Mouse (Mus musculus) ES-Bruce4 (cell line): Measurements from ENCODE around the gene B9d2. TPM values are rescaled to one million over a fixed set of nuclear protein-coding genes. Genes with fewer than 3 reads are reported as not detected.
A peak's percentile ranks its signal among the peaks of the same experiment; 100 is the strongest.

Experiments
- H3K27ac ChIP-seq: 2 replicates; pipeline ENCODE4 v1.5.1; 2012; ENCODE audit warnings: low read length, inconsistent platforms; ENCODE audit not compliant: insufficient read depth
- H3K27me3 ChIP-seq: 2 replicates; pipeline ENCODE4 v1.6.1; 2012; ENCODE audit warnings: mild to moderate bottlenecking, low read length, inconsistent platforms; ENCODE audit not compliant: control insufficient read depth, poor library complexity, insufficient read depth, severe bottlenecking
- H3K36me3 ChIP-seq: 2 replicates; pipeline ENCODE4 v1.6.1; 2012; ENCODE audit warnings: inconsistent platforms, mild to moderate bottlenecking, low read length, moderate library complexity; ENCODE audit not compliant: control insufficient read depth, poor library complexity, insufficient read depth, severe bottlenecking
- H3K4me1 ChIP-seq: one replicate; pipeline ENCODE4 v1.8.1; 2011; ENCODE audit warnings: low read length; ENCODE audit not compliant: control insufficient read depth, insufficient read depth
- H3K4me3 ChIP-seq: 2 replicates; pipeline ENCODE4 v1.5.1; 2011; ENCODE audit warnings: low read depth, mild to moderate bottlenecking, low read length
- H3K9ac ChIP-seq: 2 replicates; pipeline ENCODE4 v1.6.1; 2012; ENCODE audit warnings: low read depth, mild to moderate bottlenecking, inconsistent platforms; ENCODE audit not compliant: poor library complexity, severe bottlenecking
- H3K9me3 ChIP-seq: replicated peaks from 2 replicates; pipeline ENCODE4 v1.6.1; 2012; ENCODE audit warnings: mild to moderate bottlenecking, low read length, inconsistent platforms; ENCODE audit not compliant: control insufficient read depth, poor library complexity, insufficient read depth, severe bottlenecking
- CTCF ChIP-seq: IDR thresholded peaks from one replicate; pipeline ENCODE4 v1.8.1; 2011; ENCODE audit warnings: low read depth, low read length
- EP300 ChIP-seq: IDR thresholded peaks from 2 replicates; pipeline ENCODE4 v1.6.1; 2011; ENCODE audit warnings: low read depth, low read length; ENCODE audit not compliant: insufficient read depth
- POLR2A ChIP-seq: IDR thresholded peaks from one replicate; pipeline ENCODE4 v1.8.1; 2011; ENCODE audit warnings: low read length; ENCODE audit not compliant: insufficient read depth
- polyA plus RNA-seq: library from polyadenylated mRNA; stranded (reverse); fragments of >200 nt; gene quantifications from 2 replicates; pipeline ENCODE4 v1.2.4, GENCODE M21; 2011; ENCODE audit warnings: low read depth; ENCODE audit not compliant: missing spikeins, insufficient read depth, insufficient read length

Gene B9d2
- polyA plus RNA-seq, 1 experiment, result 15.2 TPM

DNA sequence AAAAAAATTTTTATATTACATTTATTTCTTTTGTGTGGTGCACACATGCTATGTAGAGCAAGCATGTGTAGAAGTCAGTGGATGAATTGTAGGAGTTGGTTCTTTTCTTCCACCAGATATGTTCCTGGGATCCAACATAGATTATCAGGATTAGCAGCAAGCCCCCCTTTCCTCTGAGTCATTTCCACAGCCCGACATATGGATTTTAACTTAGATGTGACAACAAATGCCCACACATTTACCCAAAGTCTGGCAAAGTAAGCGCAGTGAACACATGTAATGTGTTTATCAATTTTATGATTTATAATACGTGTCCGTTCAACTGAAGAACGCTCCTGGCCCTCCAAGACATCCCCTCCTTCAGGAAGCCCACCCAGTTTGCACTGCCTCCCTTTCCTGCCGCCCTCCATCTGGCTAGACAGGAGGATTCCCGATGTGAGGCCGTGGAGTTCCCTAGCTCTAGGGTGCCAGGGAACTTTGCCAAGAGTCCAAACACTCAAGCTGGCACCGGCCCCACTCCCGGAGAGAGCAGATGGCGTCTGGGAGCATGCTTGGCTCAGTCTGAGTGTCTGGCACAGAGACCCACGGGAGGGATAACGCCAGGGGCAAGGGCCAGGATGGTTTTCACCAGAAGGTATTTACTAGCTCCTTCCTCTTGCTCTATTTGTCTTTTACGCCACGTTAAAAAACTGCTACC lies 4.3 kb upstream of the B9d2 start:
- H3K9ac ChIP-seq, result no peak overlapping the region
- no peak overlapping the region for H3K27ac ChIP-seq
- H3K9me3 ChIP-seq, result no peaks in the 10 kb centered on the region
- no peaks in the 10 kb centered on the region; the same call in 1 of the 2 replicates for H3K27me3 ChIP-seq
- no peak overlapping the region for H3K4me3 ChIP-seq
- H3K4me1 ChIP-seq, result peaks cover 3% of the 10 kb centered on the region
- TF ChIP-seq EP300 (no peak), CTCF (no peak), POLR2A (no peak)
- no peaks in the 10 kb centered on the region for H3K36me3 ChIP-seq

GRCm38 (mm10) chr7:25677013-25677412 lies 3.6 kb upstream of the B9d2 start:
- no peak overlapping the region for H3K4me3 ChIP-seq
- no peaks in the 10 kb centered on the region; the same call in 1 of the 2 replicates for H3K27me3 ChIP-seq
- TF ChIP-seq CTCF (no peak), EP300 (no peak), POLR2A (no peak)
- H3K9me3 ChIP-seq, result no peaks in the 10 kb centered on the region
- H3K4me1 ChIP-seq, result peaks cover 2% of the 10 kb centered on the region
- no peak overlapping the region for H3K27ac ChIP-seq
- no peaks in the 10 kb centered on the region for H3K36me3 ChIP-seq
- no peak overlapping the region for H3K9ac ChIP-seq

GRCm38 (mm10) chr7:25679971-25680370 lies 609 bp upstream of the B9d2 start:
- H3K36me3 ChIP-seq, result no peaks in the 10 kb centered on the region
- H3K4me3 ChIP-seq, result no peak overlapping the region
- no peak overlapping the region for H3K27ac ChIP-seq
- H3K9me3 ChIP-seq, result no peaks in the 10 kb centered on the region
- TF ChIP-seq EP300 (no peak), CTCF (peak; percentile 58)
- H3K9ac ChIP-seq, result peak overlapping the region; percentile 61; the same call in 1 of the 2 replicates
- no peaks in the 10 kb centered on the region for H3K27me3 ChIP-seq
- peaks cover 7% of the 10 kb centered on the region for H3K4me1 ChIP-seq

DNA sequence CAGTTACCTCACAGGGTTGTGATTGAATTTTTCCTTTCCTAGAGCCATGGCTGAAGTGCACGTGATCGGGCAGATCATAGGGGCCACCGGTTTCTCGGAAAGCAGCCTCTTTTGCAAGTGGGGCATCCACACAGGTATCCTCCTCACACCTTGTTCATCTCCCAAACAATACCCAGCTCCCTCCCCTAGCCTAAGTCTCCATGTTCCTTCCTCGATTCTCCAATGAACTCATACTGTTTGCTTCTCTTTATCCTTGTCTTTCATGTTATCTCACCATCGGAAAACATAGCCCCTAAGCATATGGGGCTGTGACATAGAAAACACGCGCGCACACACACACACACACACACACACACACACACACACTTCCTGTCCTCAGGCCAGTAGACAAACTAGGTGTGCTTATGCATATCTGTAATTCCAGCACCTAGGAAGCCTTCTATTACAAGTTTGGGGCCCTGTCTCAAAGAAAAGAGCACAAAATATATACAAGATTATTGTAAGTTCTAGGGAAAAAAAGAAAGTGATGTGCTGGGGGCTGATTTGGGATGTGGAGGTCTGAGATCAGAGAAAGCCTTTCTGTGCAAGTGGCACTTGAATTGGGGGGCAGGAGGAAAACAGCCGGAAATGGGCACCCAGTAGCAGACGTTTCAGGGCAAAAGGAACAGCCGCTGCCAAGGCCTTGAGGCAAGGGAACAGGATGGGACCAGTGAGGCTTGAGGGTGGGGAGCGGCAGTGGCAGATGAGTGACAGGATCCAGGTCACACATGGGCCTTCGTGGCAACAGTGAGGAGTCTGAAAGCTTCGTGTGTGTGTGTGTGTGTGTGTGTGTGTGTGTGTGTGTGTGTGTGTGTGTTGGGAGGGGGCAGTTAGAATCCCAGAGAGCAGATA lies 1.0 kb downstream of the B9d2 start:
- H3K27ac ChIP-seq, result no peak overlapping the region

DNA sequence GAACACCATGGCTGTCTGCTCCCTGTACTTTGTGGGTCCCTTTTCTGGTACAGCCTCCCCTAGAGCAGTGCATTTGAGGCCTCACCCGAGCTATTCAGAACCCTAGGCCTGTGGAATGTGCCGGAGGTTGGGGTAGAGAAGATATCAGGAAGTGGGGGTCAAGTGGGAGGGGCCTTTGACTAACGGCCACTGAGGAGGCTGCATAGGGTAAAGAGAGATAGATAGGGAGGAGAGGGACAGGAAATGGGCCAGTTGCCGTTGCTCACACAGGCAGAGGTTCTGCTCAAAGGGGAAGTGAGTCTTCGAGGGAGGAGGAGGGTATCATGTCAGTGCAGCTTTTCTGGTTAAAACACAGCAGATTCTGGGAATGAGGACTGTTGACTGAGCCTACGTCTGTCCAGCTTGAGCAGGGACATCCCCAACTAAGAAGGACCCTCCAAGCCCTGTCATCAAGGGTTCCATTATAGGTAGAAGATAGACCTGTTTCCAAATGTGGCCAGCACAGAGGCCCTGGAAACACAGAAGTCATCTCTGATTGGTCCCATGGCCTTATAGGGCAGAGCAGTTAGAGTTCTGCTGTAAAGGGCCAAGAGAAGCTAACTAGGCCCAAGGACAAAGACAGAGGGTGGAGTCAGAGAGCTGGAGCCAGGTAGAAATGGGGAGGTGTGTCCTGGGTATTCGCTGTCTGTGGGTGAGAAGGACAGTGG lies 3.0 kb downstream of the B9d2 start:
- no peaks in the 10 kb centered on the region for H3K36me3 ChIP-seq
- H3K9ac ChIP-seq, result no peak overlapping the region
- peaks cover 5% of the 10 kb centered on the region for H3K4me1 ChIP-seq
- H3K27me3 ChIP-seq, result no peaks in the 10 kb centered on the region
- no peak overlapping the region for H3K27ac ChIP-seq
- no peak overlapping the region for H3K4me3 ChIP-seq
- TF ChIP-seq EP300, result no peak
- TF ChIP-seq CTCF, result no peak
- TF ChIP-seq POLR2A, result no peak
- H3K9me3 ChIP-seq, result no peaks in the 10 kb centered on the region

More for the DNA sequence above, 1.0 kb downstream of the B9d2 start:
- TF ChIP-seq EP300 (no peak), POLR2A (no peak), CTCF (no peak)
- H3K9me3 ChIP-seq, result no peaks in the 10 kb centered on the region
- no peak overlapping the region for H3K4me3 ChIP-seq
- H3K9ac ChIP-seq, result no peak overlapping the region
- H3K36me3 ChIP-seq, result no peaks in the 10 kb centered on the region
- peaks cover 5% of the 10 kb centered on the region for H3K4me1 ChIP-seq
- no peaks in the 10 kb centered on the region for H3K27me3 ChIP-seq
